Mouse (Mus musculus) lung, postnatal 14 days (tissue): ENCODE data around the gene Fam193b.

Source experiments
- DNase-seq: peaks from one replicate; pipeline ENCODE4 v3.0.0; 2021

The Fam193b gene

GRCm38 (mm10) chr13:55494883-55495621 lies 75.9 kb downstream of the Fam193b start:
- DNase-seq, result peak; percentile 49

- no peak for DNase-seq
Measured at GRCm38 (mm10) chr13:55494257-55494656, 76.7 kb downstream of the Fam193b start.
